Mouse (Mus musculus) bone marrow macrophage, adult 2 months (primary cell): ENCODE data around the gene Caln1.
A peak's percentile ranks its signal among the peaks of the same experiment; 100 is the strongest.

ENCODE experiments used
- CTCF ChIP-seq: IDR thresholded peaks from 2 replicates; pipeline ENCODE4 v1.5.1; 2012; ENCODE audit warnings: low read depth, mild to moderate bottlenecking, low read length, moderate library complexity
- POLR2A ChIP-seq: IDR thresholded peaks from 2 replicates; pipeline ENCODE4 v1.6.1; 2012; ENCODE audit warnings: mild to moderate bottlenecking, low read depth, low read length, borderline replicate concordance

- TF ChIP-seq POLR2A (no peak), CTCF (peak; percentile 43; the same call in 1 of the 2 replicates)
Measured at GRCm38 (mm10) chr5:130405201-130405600, 35.9 kb downstream of the Caln1 start.
